Mouse (Mus musculus): ENCODE results near the gene Aldoc.
"Not testable (repeated sequence)": the region's sequence is repeated elsewhere in the genome, so short reads cannot be mapped to it uniquely, and the experiment has no call there.

Gene Aldoc

GRCm38 (mm10) chr11:78322860-78323259, at the start of gene Aldoc:
TSS of gene Aldoc (plus strand) at chr11:78322968.
- DNase-seq, result peak; percentile 60

- no peak for DNase-seq
Observed at GRCm38 (mm10) chr11:78275596-78275995, 47.2 kb upstream of the Aldoc start.

GRCm38 (mm10) chr11:78276169-78276568, 46.6 kb upstream of the Aldoc start:
- DNase-seq, result not testable (repeated sequence)

- no peak for DNase-seq
Observed at GRCm38 (mm10) chr11:78278853-78279252, 43.9 kb upstream of the Aldoc start.

- DNase-seq, result no peak
Observed at GRCm38 (mm10) chr11:78279586-78279985, 43.2 kb upstream of the Aldoc start.

GRCm38 (mm10) chr11:78289146-78289763, 33.5 kb upstream of the Aldoc start:
- DNase-seq, result no peak

GRCm38 (mm10) chr11:78290654-78291053, 32.1 kb upstream of the Aldoc start, which contains the start of gene BC030499:
TSS of gene BC030499 (plus strand) at chr11:78290841.
- DNase-seq, result no peak

- DNase-seq, result no peak
Observed at GRCm38 (mm10) chr11:78294585-78294984, 28.2 kb upstream of the Aldoc start.

GRCm38 (mm10) chr11:78300917-78301316, 21.9 kb upstream of the Aldoc start:
- no peak for DNase-seq

GRCm38 (mm10) chr11:78301357-78302084, 21.2 kb upstream of the Aldoc start, which contains the start of gene Spag5:
TSS of gene Spag5 (plus strand) at chr11:78301529.
- peak; percentile 82 for DNase-seq

GRCm38 (mm10) chr11:78305272-78305671, 17.5 kb upstream of the Aldoc start:
- no peak for DNase-seq

- no peak for DNase-seq
Observed at GRCm38 (mm10) chr11:78310861-78311511, 11.8 kb upstream of the Aldoc start.

- DNase-seq, result no peak
Observed at GRCm38 (mm10) chr11:78313662-78314061, 9.1 kb upstream of the Aldoc start.

- no peak for DNase-seq
Observed at GRCm38 (mm10) chr11:78318411-78318810, 4.4 kb upstream of the Aldoc start.

- DNase-seq, result no peak
Observed at GRCm38 (mm10) chr11:78322076-78322831, 514 bp upstream of the Aldoc start.

GRCm38 (mm10) chr11:78324000-78324785, 1.4 kb downstream of the Aldoc start:
- peak; percentile 53 for DNase-seq

- DNase-seq, result no peak
Observed at GRCm38 (mm10) chr11:78324965-78325364, 2.2 kb downstream of the Aldoc start.

GRCm38 (mm10) chr11:78327215-78327614, 4.4 kb downstream of the Aldoc start:
- no peak for DNase-seq

GRCm38 (mm10) chr11:78327634-78328511, 5.1 kb downstream of the Aldoc start, which contains the start of gene Pigs:
TSS of gene Pigs (plus strand) at chr11:78328415.
- DNase-seq, result peak; percentile 93

- DNase-seq, result no peak
Observed at GRCm38 (mm10) chr11:78328512-78329056, 5.8 kb downstream of the Aldoc start.

GRCm38 (mm10) chr11:78332676-78333075, 9.9 kb downstream of the Aldoc start:
- DNase-seq, result no peak
